Mouse (Mus musculus) CD8-positive naive resting alpha-beta T cell, adult 2 months (primary cell): ENCODE results near the gene Fut2.

Experiments used
- DNase-seq, 2 experiments: peaks; one replicate each; pipeline ENCODE4 v3.0.0; 2022; ENCODE audit warnings: low read depth in 2 of 2, low spot score in 2 of 2

Fut2 gene

GRCm38 (mm10) chr7:45702809-45703520 lies 36.8 kb upstream of the Fut2 start:
- DNase-seq = no peak

- no peak for DNase-seq
These were observed 36.1 kb upstream of the Fut2 start for GRCm38 (mm10) chr7:45702316-45702715.

GRCm38 (mm10) chr7:45701607-45702006 lies 35.4 kb upstream of the Fut2 start:
- DNase-seq = no peak

GRCm38 (mm10) chr7:45701072-45701471 lies 34.9 kb upstream of the Fut2 start:
- DNase-seq = no peak

- DNase-seq = peak in 1 of 2 experiments; percentile 66
These were observed 34.3 kb upstream of the Fut2 start for GRCm38 (mm10) chr7:45700301-45701015.

- no peak for DNase-seq
These were observed 33.4 kb upstream of the Fut2 start, which contains the start of gene Car11 for GRCm38 (mm10) chr7:45699523-45700141. Gene Car11, plus strand, starts transcription at chr7:45699843.

- no peak for DNase-seq
These were observed 31.7 kb upstream of the Fut2 start for GRCm38 (mm10) chr7:45697894-45698293.

GRCm38 (mm10) chr7:45695098-45695497 lies 28.9 kb upstream of the Fut2 start:
- DNase-seq = no peak

GRCm38 (mm10) chr7:45693921-45694591 lies 27.9 kb upstream of the Fut2 start, which contains the start of gene Sec1:
Gene Sec1, minus strand, starts transcription at chr7:45694402.
- DNase-seq = no peak

GRCm38 (mm10) chr7:45692364-45692763 lies 26.2 kb upstream of the Fut2 start:
- DNase-seq = no peak

- DNase-seq = no peak
These were observed 23.6 kb upstream of the Fut2 start for GRCm38 (mm10) chr7:45689800-45690199.

GRCm38 (mm10) chr7:45689099-45689498 lies 22.9 kb upstream of the Fut2 start:
- DNase-seq = no peak

- DNase-seq = no peak
These were observed 20.6 kb upstream of the Fut2 start for GRCm38 (mm10) chr7:45686841-45687240.

- no peak for DNase-seq
These were observed 19.6 kb upstream of the Fut2 start for GRCm38 (mm10) chr7:45685811-45686210.

GRCm38 (mm10) chr7:45683396-45684050 lies 17.3 kb upstream of the Fut2 start, which contains the start of gene Ntn5:
Gene Ntn5, plus strand, starts transcription at chr7:45684022.
- DNase-seq = peak in 1 of 2 experiments; percentile 30

- peak; percentile 69 to 79 for DNase-seq
These were observed 16.2 kb upstream of the Fut2 start for GRCm38 (mm10) chr7:45682144-45683126.

- DNase-seq = no peak
These were observed 15.0 kb upstream of the Fut2 start for GRCm38 (mm10) chr7:45681046-45681736.

- DNase-seq = no peak
These were observed 13.9 kb upstream of the Fut2 start for GRCm38 (mm10) chr7:45679966-45680621.

GRCm38 (mm10) chr7:45678513-45678912 lies 12.3 kb upstream of the Fut2 start:
- DNase-seq = no peak
